Mouse (Mus musculus) gonadal fat pad, adult 2 months (tissue): ENCODE data around the gene S1pr3. TPM values are rescaled to one million over a fixed set of nuclear protein-coding genes. Genes with fewer than 3 reads are reported as not detected.

ENCODE experiments used
- DNase-seq: peaks from one replicate; pipeline ENCODE4 v3.0.0-alpha.2; 2012; ENCODE audit warnings: low read depth
- polyA plus RNA-seq: library from polyadenylated mRNA; depleted of rRNA; stranded (reverse); fragments of >200 nt; gene quantifications from 2 replicates; pipeline ENCODE4 v1.2.3, GENCODE M21; 2012; rRNA removed

S1pr3 gene
- polyA plus RNA-seq: 15.5 and 15.8 TPM in 2 replicates

- DNase-seq: no peak
These were observed at the start of gene S1pr3 for GRCm38 (mm10) chr13:51408519-51409001. Gene S1pr3 (plus strand): TSS chr13:51408639.

- no peak for DNase-seq
These were observed 47.9 kb upstream of the S1pr3 start for GRCm38 (mm10) chr13:51360441-51360962.

GRCm38 (mm10) chr13:51363390-51363789, 45.0 kb upstream of the S1pr3 start:
- DNase-seq: no peak

- no peak for DNase-seq
These were observed 44.5 kb upstream of the S1pr3 start for GRCm38 (mm10) chr13:51363985-51364384.

GRCm38 (mm10) chr13:51365191-51365590, 43.2 kb upstream of the S1pr3 start:
- no peak for DNase-seq

GRCm38 (mm10) chr13:51368346-51368745, 40.1 kb upstream of the S1pr3 start:
- no peak for DNase-seq

GRCm38 (mm10) chr13:51369354-51369753, 39.1 kb upstream of the S1pr3 start:
- DNase-seq: no peak

GRCm38 (mm10) chr13:51373086-51373485, 35.4 kb upstream of the S1pr3 start:
- no peak for DNase-seq

GRCm38 (mm10) chr13:51374026-51374807, 34.2 kb upstream of the S1pr3 start:
- peak; percentile 36 for DNase-seq

GRCm38 (mm10) chr13:51378126-51378525, 30.3 kb upstream of the S1pr3 start:
- DNase-seq: no peak

GRCm38 (mm10) chr13:51379596-51379995, 28.8 kb upstream of the S1pr3 start:
- DNase-seq: no peak

GRCm38 (mm10) chr13:51381498-51381897, 26.9 kb upstream of the S1pr3 start:
- no peak for DNase-seq

- DNase-seq: no peak
These were observed 23.5 kb upstream of the S1pr3 start for GRCm38 (mm10) chr13:51384899-51385298.

- no peak for DNase-seq
These were observed 20.5 kb upstream of the S1pr3 start for GRCm38 (mm10) chr13:51387908-51388307.

- DNase-seq: no peak
These were observed 18.0 kb upstream of the S1pr3 start for GRCm38 (mm10) chr13:51390398-51390797.

- DNase-seq: no peak
These were observed 17.0 kb upstream of the S1pr3 start for GRCm38 (mm10) chr13:51391359-51391916.

GRCm38 (mm10) chr13:51392256-51392655, 16.2 kb upstream of the S1pr3 start:
- DNase-seq: no peak

- no peak for DNase-seq
These were observed 10.6 kb upstream of the S1pr3 start for GRCm38 (mm10) chr13:51397861-51398260.

GRCm38 (mm10) chr13:51399562-51399961, 8.9 kb upstream of the S1pr3 start:
- DNase-seq: no peak

GRCm38 (mm10) chr13:51400186-51400719, 8.2 kb upstream of the S1pr3 start:
- peak; percentile 37 for DNase-seq

- no peak for DNase-seq
These were observed 7.5 kb upstream of the S1pr3 start for GRCm38 (mm10) chr13:51400736-51401501.

GRCm38 (mm10) chr13:51404566-51404965, 3.9 kb upstream of the S1pr3 start:
- DNase-seq: no peak
